Mouse (Mus musculus) MEL (cell line): ENCODE measurements around the gene Celf2.

ENCODE experiments used
- BHLHE40 ChIP-seq: IDR thresholded peaks from 2 replicates; pipeline ENCODE4 v1.6.1; 2012; ENCODE audit warnings: low read depth, mild to moderate bottlenecking, inconsistent platforms, low read length, improper control_type of control experiment, borderline replicate concordance
- CTCF ChIP-seq, 3 experiments: IDR thresholded peaks in 2 of 3; conservative IDR thresholded peaks in 1 of 3; 2 replicates each; pipeline ENCODE4 v1.5.1; 2011 to 2012; ENCODE audit warnings: low read length in 3 of 3, low read depth in 2 of 3, mild to moderate bottlenecking in 2 of 3, improper control_type of control experiment in 1 of 3, inconsistent platforms in 1 of 3, mixed read lengths in 1 of 3, moderate library complexity in 1 of 3; ENCODE audit not compliant: control insufficient read depth in 1 of 3, insufficient read depth in 1 of 3, poor library complexity in 1 of 3, severe bottlenecking in 1 of 3
- EP300 ChIP-seq, 2 experiments: IDR thresholded peaks; 2 replicates each; pipeline ENCODE4 v1.6.1; 2011; ENCODE audit warnings: improper control_type of control experiment in 2 of 2, low read length in 2 of 2, low read depth in 1 of 2, mild to moderate bottlenecking in 1 of 2
- GATA1 ChIP-seq: IDR thresholded peaks from 2 replicates; pipeline ENCODE4 v1.6.1; 2011; ENCODE audit warnings: low read depth, low read length, improper control_type of control experiment
- KAT2A ChIP-seq: conservative IDR thresholded peaks from 2 replicates; pipeline ENCODE4 v1.6.1; 2012; ENCODE audit warnings: low read depth, low read length, improper control_type of control experiment, inconsistent platforms
- MAFK ChIP-seq: IDR thresholded peaks from 2 replicates; pipeline ENCODE4 v1.6.1; 2011; ENCODE audit warnings: low read depth, mild to moderate bottlenecking, low read length, improper control_type of control experiment, borderline replicate concordance
- MXI1 ChIP-seq: IDR thresholded peaks from 2 replicates; pipeline ENCODE4 v1.6.1; 2011; ENCODE audit warnings: mild to moderate bottlenecking, low read depth, low read length, improper control_type of control experiment
- NRF1 ChIP-seq: IDR thresholded peaks from 2 replicates; pipeline ENCODE4 v1.6.1; 2014; ENCODE audit warnings: low read depth, mild to moderate bottlenecking, inconsistent platforms, low read length, improper control_type of control experiment, moderate library complexity; ENCODE audit not compliant: poor library complexity, insufficient read depth, severe bottlenecking
- POLR2A ChIP-seq, 2 experiments: IDR thresholded peaks; 2 replicates each; pipeline ENCODE4 v1.6.1; 2011 to 2012; ENCODE audit warnings: low read length in 2 of 2, mild to moderate bottlenecking in 2 of 2, control low read depth in 1 of 2, improper control_type of control experiment in 1 of 2, low read depth in 1 of 2, moderate library complexity in 1 of 2; ENCODE audit not compliant: control insufficient read depth in 1 of 2, insufficient read depth in 1 of 2, poor library complexity in 1 of 2

GRCm38 (mm10) chr2:6883996-6884795, 625.2 kb downstream of the Celf2 start:
- no peak for TF ChIP-seq CTCF (IDR thresholded peaks at IDR 0.05 in 2 of 3, conservative IDR thresholded peaks at IDR 0.05 in 1 of 3; ENCODE audit: control insufficient read depth in 1 of 3, insufficient read depth in 1 of 3, low read depth in 2 of 3, low read length in 3 of 3, poor library complexity in 1 of 3, severe bottlenecking in 1 of 3)
- TF ChIP-seq NRF1: no peak
- TF ChIP-seq BHLHE40: no peak
- TF ChIP-seq KAT2A: no peak
- no peak for TF ChIP-seq GATA1
- no peak for TF ChIP-seq POLR2A (IDR thresholded peaks at IDR 0.05; ENCODE audit: control insufficient read depth in 1 of 2, insufficient read depth in 1 of 2, low read depth in 1 of 2, low read length in 2 of 2, poor library complexity in 1 of 2)
- no peak for TF ChIP-seq MXI1
- TF ChIP-seq MAFK: no peak
- no peak for TF ChIP-seq EP300 (IDR thresholded peaks at IDR 0.05; ENCODE audit: low read depth in 1 of 2, low read length in 2 of 2)
